Mouse (Mus musculus) embryonic facial prominence, embryonic 13.5 days (tissue): ENCODE data around the gene Rab5a. TPM values are rescaled to one million over a fixed set of nuclear protein-coding genes. Genes with fewer than 3 reads are reported as not detected.
A peak's percentile ranks its signal among the peaks of the same experiment; 100 is the strongest.

ENCODE experiments used
- ATAC-seq: fragments of 200-750 bp; cut with Nextera tagmentation; 2 replicates; pipeline ENCODE4 v1.8.0; 2017; ENCODE audit warnings: low read depth; ENCODE audit not compliant: insufficient number of reproducible peaks, insufficient read depth, low FRiP score, low TSS enrichment
- H3K27ac ChIP-seq: fragments of 300-500 bp; sonication (generic); 2 replicates; pipeline ENCODE4 v1.5.1; 2015; ENCODE audit warnings: moderate library complexity, mild to moderate bottlenecking, inconsistent platforms
- H3K27me3 ChIP-seq: fragments of 300-500 bp; sonication (generic); 2 replicates; pipeline ENCODE4 v1.6.1; 2015; ENCODE audit warnings: mild to moderate bottlenecking, inconsistent platforms
- H3K36me3 ChIP-seq: fragments of 300-500 bp; sonication (generic); 2 replicates; pipeline ENCODE4 v1.6.1; 2015; ENCODE audit warnings: mild to moderate bottlenecking, inconsistent platforms
- H3K4me1 ChIP-seq: fragments of 300-500 bp; sonication (generic); 2 replicates; pipeline ENCODE4 v1.6.1; 2015; ENCODE audit warnings: inconsistent platforms
- H3K4me2 ChIP-seq: fragments of 300-500 bp; sonication (generic); 2 replicates; pipeline ENCODE4 v1.6.1; 2015; ENCODE audit warnings: moderate library complexity, mild to moderate bottlenecking, inconsistent platforms
- H3K4me3 ChIP-seq: fragments of 300-500 bp; sonication (generic); 2 replicates; pipeline ENCODE4 v1.5.1; 2015; ENCODE audit warnings: mild to moderate bottlenecking, inconsistent platforms
- H3K9ac ChIP-seq: fragments of 300-500 bp; sonication (generic); 2 replicates; pipeline ENCODE4 v1.6.1; 2015; ENCODE audit warnings: mild to moderate bottlenecking, inconsistent platforms
- H3K9me3 ChIP-seq: fragments of 300-500 bp; sonication (generic); 2 replicates; pipeline ENCODE4 v1.6.1; 2016; ENCODE audit warnings: inconsistent platforms
- WGBS: fragments of 180-500 bp; shearing (Covaris S2); methylation state at CpG from one replicate; pipeline ENCODE4 v1.1.7; 2015; ENCODE audit warnings: mixed read lengths; 5-methylcytosine and 5-hydroxymethylcytosine counted together
- polyA plus RNA-seq: library from polyadenylated mRNA; unstranded; fragments of >200 nt; fragmentation: Nextera tagmentation; extraction: Ambion mirVana; gene quantifications from 2 replicates; pipeline ENCODE4 v1.2.1, GENCODE M21; 2015

Gene Rab5a
- 78.6 and 81.9 TPM in 2 replicates for polyA plus RNA-seq

DNA sequence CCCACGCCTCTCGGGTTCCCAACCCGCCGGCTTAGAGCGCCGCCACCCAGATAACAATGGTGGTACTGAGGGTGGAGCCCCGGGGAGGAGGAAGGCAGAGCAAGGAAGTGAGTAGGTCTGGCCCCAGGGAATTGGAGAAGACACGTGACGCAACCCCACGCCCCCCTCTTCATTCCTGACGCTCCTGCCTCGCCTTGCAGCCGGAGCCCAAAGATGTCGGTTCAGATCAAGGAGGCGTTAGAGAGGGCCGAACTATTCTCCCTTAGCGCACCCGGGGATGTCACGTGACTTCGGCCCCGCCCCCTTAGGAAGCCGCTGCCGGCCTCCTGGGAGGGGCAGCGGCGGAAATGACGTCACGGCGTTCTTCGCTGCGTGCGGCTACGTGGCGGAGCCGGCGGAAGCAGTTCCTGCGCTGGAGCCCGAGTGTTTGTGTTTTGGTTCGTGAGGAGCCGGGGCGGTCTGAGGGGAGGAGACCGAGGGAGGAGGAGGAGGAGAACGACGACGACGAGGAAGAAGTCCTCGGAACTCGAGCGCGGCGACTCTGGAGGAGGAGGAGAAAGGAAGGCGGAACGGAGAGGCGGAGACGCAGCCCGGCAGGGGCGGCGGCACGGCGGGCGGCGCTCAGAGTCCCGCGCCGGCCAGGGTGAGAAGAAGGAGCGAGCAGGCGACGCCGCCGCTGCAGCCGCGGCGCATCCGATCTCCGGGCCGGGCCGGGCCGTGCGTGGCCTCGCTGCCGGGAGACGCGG, at the start of gene Rab5a:
Rab5a (plus strand) TSS at position 377 of the 746 bp plus-strand sequence.
- no peaks in the 10 kb centered on the region for H3K27me3 ChIP-seq
- peak within 1 kb of the TSS; percentile 93 for H3K4me3 ChIP-seq
- peak within 1 kb of the TSS; percentile 74 for H3K4me2 ChIP-seq
- H3K27ac ChIP-seq: peak within 1 kb of the TSS; percentile 99
- under 1% methylated on average over 75 of the region's 82 CpGs for WGBS
- peaks cover 20% of the 10 kb centered on the region for H3K4me1 ChIP-seq
- 0 out of 2 replicates have a peak, but pooled peaks cover 2% of the 10 kb centered on the region for H3K36me3 ChIP-seq
- H3K9ac ChIP-seq: peak within 1 kb of the TSS; percentile 98
- no peaks in the 10 kb centered on the region for H3K9me3 ChIP-seq
- peak; percentile 97 for ATAC-seq

DNA sequence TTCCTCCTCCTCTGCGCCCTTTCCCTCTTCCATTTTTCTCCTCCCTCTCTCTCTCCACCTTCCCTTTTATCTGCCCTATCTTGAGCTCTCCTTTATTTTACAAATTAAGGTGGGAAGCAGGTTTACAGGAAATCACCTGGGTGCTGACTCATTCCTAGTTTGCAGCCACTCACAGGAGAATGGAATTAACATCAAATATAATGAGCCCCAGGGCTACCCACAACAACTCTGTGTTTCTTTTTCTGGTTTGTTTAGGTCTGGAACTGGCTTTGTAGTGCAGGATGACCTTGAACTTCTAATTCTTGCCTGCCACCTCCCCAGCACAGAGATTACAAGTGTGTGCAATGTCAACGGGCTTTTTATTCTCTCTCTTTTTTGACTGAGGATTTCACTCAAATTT, 22.9 kb upstream of the Rab5a start:
- Histone ChIP-seq H3K9ac (no peak overlapping the region), H3K27ac (no peak overlapping the region), H3K9me3 (no peaks in the 10 kb centered on the region), H3K36me3 (no peaks in the 10 kb centered on the region), H3K4me2 (no peak overlapping the region), H3K4me3 (no peak overlapping the region), H3K27me3 (no peaks in the 10 kb centered on the region), H3K4me1 (no peaks in the 10 kb centered on the region)
- ATAC-seq: no peak
- 78% methylated on average over 2 of the region's 2 CpGs for WGBS

DNA sequence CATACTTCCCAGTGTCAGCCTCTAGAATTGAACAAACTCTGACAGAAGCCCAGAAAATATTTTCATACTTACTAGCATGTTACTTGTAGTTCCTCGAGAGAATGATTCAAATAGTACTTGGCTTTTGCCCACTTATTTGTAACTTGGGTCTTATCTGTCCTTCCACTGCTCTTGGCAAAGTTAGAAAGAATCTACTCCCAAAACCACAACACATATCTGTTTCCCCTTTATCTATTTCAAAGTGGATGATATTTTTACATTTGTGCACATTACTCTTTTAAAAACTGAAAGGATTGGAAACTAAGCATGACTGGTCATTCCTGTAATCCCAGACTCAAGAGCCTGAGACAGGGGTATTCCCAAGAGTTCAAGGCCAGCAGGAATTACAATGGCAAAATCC, 22.3 kb upstream of the Rab5a start:
- Histone ChIP-seq H3K27ac (no peak overlapping the region), H3K4me3 (no peak overlapping the region), H3K36me3 (no peaks in the 10 kb centered on the region), H3K27me3 (no peaks in the 10 kb centered on the region), H3K9me3 (no peaks in the 10 kb centered on the region), H3K4me1 (no peaks in the 10 kb centered on the region), H3K4me2 (no peak overlapping the region), H3K9ac (no peak overlapping the region)
- 66% methylated on average over 1 of the region's 1 CpGs for WGBS
- ATAC-seq: no peak

GRCm38 (mm10) chr17:53462603-53463495, 16.2 kb upstream of the Rab5a start, which contains the start of gene Efhb:
Efhb (minus strand) TSS chr17:53463321.
- H3K4me3 ChIP-seq: peak within 1 kb of the TSS; percentile 46
- H3K4me2 ChIP-seq: peak within 1 kb of the TSS; percentile 57
- H3K27ac ChIP-seq: no peak within 1 kb of the TSS
- H3K9me3 ChIP-seq: no peaks in the 10 kb centered on the region
- peak within 1 kb of the TSS; percentile 62 for H3K9ac ChIP-seq
- H3K27me3 ChIP-seq: no peaks in the 10 kb centered on the region
- ATAC-seq: peak; percentile 90
- H3K4me1 ChIP-seq: peaks cover 8% of the 10 kb centered on the region; the same call in 1 of the 2 replicates
- WGBS: 20% methylated on average over 26 of the region's 26 CpGs
- H3K36me3 ChIP-seq: no peaks in the 10 kb centered on the region

GRCm38 (mm10) chr17:53463496-53463840, 15.6 kb upstream of the Rab5a start:
- H3K4me2 ChIP-seq: peak overlapping the region; percentile 57
- no peaks in the 10 kb centered on the region for H3K9me3 ChIP-seq
- no peaks in the 10 kb centered on the region for H3K27me3 ChIP-seq
- peaks cover 8% of the 10 kb centered on the region; the same call in 1 of the 2 replicates for H3K4me1 ChIP-seq
- H3K27ac ChIP-seq: no peak overlapping the region
- H3K4me3 ChIP-seq: peak overlapping the region; percentile 46
- peak overlapping the region; percentile 62 for H3K9ac ChIP-seq
- ATAC-seq: no peak
- H3K36me3 ChIP-seq: no peaks in the 10 kb centered on the region
- 15% methylated on average over 7 of the region's 9 CpGs for WGBS

DNA sequence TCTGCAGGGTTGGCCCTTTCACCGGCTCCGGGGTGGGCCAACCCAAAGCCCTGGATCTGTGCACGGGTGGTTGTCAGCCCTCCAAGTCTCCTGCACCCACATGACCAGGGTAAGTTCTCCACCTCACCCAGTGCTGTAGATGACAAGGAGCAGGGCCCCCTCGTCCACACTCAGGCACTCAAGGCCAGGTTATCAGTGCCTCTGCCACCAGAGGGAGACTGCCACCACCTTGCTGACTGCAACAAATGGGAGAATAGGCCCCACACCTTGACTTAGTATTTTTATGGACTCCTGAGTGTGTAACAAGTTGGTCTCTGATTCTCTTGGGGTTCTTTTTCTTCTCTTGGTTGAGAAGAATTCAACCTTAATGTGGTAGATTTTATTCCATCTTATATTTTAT, 13.5 kb upstream of the Rab5a start:
- no peak overlapping the region for H3K4me3 ChIP-seq
- no peak overlapping the region for H3K9ac ChIP-seq
- ATAC-seq: no peak
- H3K36me3 ChIP-seq: no peaks in the 10 kb centered on the region
- 55% methylated on average over 4 of the region's 4 CpGs for WGBS
- H3K27me3 ChIP-seq: no peaks in the 10 kb centered on the region
- H3K27ac ChIP-seq: no peak overlapping the region
- peaks cover 8% of the 10 kb centered on the region; the same call in 1 of the 2 replicates for H3K4me1 ChIP-seq
- H3K4me2 ChIP-seq: no peak overlapping the region
- H3K9me3 ChIP-seq: no peaks in the 10 kb centered on the region

- Histone ChIP-seq H3K9me3 (no peaks in the 10 kb centered on the region), H3K27ac (no peak overlapping the region), H3K4me1 (0 out of 2 replicates have a peak, but pooled peaks cover under 1% of the 10 kb centered on the region), H3K4me3 (no peak overlapping the region), H3K36me3 (no peaks in the 10 kb centered on the region), H3K9ac (no peak overlapping the region), H3K4me2 (no peak overlapping the region), H3K27me3 (no peaks in the 10 kb centered on the region)
- no peak for ATAC-seq
These were observed 10.3 kb upstream of the Rab5a start for GRCm38 (mm10) chr17:53468697-53469096.

- peaks cover 20% of the 10 kb centered on the region for H3K4me1 ChIP-seq
- H3K27ac ChIP-seq: peak overlapping the region; percentile 99
- peak overlapping the region; percentile 61 for H3K4me2 ChIP-seq
- H3K36me3 ChIP-seq: no peaks in the 10 kb centered on the region
- H3K4me3 ChIP-seq: peak overlapping the region; percentile 93
- H3K27me3 ChIP-seq: no peaks in the 10 kb centered on the region
- peak; percentile 48; the same call in 1 of the 2 replicates for ATAC-seq
- no peaks in the 10 kb centered on the region for H3K9me3 ChIP-seq
- 9% methylated on average over 15 of the region's 15 CpGs for WGBS
- H3K9ac ChIP-seq: peak overlapping the region; percentile 89
These were observed 772 bp upstream of the Rab5a start for GRCm38 (mm10) chr17:53478066-53478857.

- ATAC-seq: peak; percentile 15
- Histone ChIP-seq H3K9me3 (no peaks in the 10 kb centered on the region), H3K4me2 (peak overlapping the region; percentile 74), H3K27ac (peak overlapping the region; percentile 99), H3K9ac (peak overlapping the region; percentile 98), H3K36me3 (peaks cover 7% of the 10 kb centered on the region), H3K27me3 (no peaks in the 10 kb centered on the region), H3K4me1 (peaks cover 20% of the 10 kb centered on the region), H3K4me3 (peak overlapping the region; percentile 93)
- WGBS: under 1% methylated on average over 33 of the region's 33 CpGs
These were observed 589 bp downstream of the Rab5a start for GRCm38 (mm10) chr17:53479604-53480041.

DNA sequence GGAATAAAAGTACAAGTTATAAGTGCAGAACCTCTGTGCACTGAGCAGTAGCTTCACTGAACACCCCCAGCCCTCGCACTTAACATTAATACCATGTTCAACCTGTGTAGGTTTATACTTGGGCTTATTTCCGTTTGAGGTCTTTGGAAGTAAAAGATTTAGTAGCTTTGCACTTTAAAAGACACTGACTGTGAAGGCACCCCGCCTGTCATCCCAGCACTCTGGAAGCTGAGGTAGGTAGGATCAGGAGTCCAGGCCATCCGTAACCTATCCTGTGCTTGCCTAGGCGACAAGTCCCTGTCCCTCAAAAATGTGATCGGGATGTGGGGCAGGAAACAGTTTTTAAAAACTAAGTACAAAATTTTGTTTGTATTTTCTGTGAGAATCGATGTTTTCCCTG, 1.4 kb downstream of the Rab5a start:
- H3K27ac ChIP-seq: no peak overlapping the region; the same call in 1 of the 2 replicates
- peak overlapping the region; percentile 98 for H3K9ac ChIP-seq
- H3K4me1 ChIP-seq: peaks cover 20% of the 10 kb centered on the region
- no peak for ATAC-seq
- peak overlapping the region; percentile 93 for H3K4me3 ChIP-seq
- H3K9me3 ChIP-seq: no peaks in the 10 kb centered on the region
- peaks cover 11% of the 10 kb centered on the region for H3K36me3 ChIP-seq
- 57% methylated on average over 7 of the region's 7 CpGs for WGBS
- no peaks in the 10 kb centered on the region for H3K27me3 ChIP-seq
- H3K4me2 ChIP-seq: peak overlapping the region; percentile 74
